Mouse (Mus musculus): ENCODE results near the gene Dtx4. TPM values are rescaled to one million over a fixed set of nuclear protein-coding genes. Genes with fewer than 3 reads are reported as not detected.
A peak's percentile ranks its signal among the peaks of the same experiment; 100 is the strongest.

Dtx4 gene
- total RNA-seq, 1 experiment from 2014 or later = 14.4 TPM

DNA sequence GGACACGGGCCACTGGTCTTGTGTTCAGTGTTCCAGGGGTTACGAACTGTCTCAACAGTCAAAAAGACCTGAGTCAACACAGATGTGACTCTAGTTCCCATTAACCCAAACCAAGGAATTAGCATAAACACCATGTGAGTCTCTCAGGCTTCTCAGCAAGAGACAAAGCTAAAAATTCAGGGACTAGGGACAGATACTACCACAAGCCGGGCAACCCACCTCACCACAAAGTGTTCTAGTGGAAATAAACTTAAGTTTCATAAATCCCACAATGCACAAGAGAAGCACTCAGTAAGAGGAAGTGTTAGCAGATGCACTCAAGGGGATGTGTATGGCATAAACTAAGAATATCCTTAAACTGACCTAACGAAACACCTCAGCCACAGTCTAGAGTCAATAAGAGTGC lies 66.2 kb downstream of the Dtx4 start:
- peak; percentile 92 for ATAC-seq (replicated peaks; ENCODE audit: low read depth, poor library complexity, severe bottlenecking)

DNA sequence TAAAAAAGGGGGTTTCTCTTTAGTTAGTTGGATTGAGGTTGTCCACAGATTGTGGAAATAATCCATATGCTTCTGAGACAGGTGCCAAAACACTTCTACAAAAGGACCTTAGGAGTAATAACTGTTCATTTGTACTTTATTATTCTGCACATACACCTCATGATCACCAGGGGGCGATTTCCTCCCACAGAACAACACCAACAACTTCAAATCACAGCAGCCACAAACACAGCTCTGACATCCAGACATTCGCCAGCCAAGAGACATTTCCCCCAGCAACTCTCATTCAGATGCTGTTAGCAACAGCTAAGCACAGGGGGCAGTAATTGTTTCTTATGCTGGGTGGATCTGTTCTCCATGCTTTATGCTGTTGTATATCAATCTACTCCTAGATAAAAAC lies 68.2 kb downstream of the Dtx4 start:
- ATAC-seq (replicated peaks; ENCODE audit: low read depth, poor library complexity, severe bottlenecking) = peak; percentile 59

GRCm38 (mm10) chr19:12427605-12428004 lies 73.6 kb downstream of the Dtx4 start, which contains the start of gene Pfpl:
Gene Pfpl, plus strand, starts transcription at chr19:12427905.
- no peak for ATAC-seq (replicated peaks; ENCODE audit: low read depth, poor library complexity, severe bottlenecking)

DNA sequence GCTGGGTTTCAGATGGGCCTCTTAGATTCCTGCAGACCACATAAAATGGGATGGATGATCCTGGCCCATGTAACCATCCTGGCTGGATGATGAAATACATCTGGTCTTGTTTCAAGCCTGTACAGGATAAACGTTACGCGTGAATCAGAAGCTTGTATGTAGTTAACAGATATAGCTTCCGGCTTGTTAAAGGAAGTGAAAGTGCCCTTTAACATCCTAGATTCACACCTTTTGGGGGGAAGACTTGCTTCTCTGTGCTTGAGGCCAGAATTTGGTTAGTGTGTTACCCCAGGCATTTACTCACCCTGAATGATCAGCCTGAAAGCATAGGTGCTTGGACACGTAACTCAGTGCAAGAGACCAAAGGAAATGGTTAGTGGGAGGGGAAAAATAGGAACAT lies 74.2 kb downstream of the Dtx4 start:
- ATAC-seq (replicated peaks; ENCODE audit: low read depth, poor library complexity, severe bottlenecking) = peak; percentile 56

- no peak for ATAC-seq (replicated peaks; ENCODE audit: low read depth, poor library complexity, severe bottlenecking)
Measured at GRCm38 (mm10) chr19:12421680-12422079, 79.6 kb downstream of the Dtx4 start.

- ATAC-seq (replicated peaks; ENCODE audit: low read depth, poor library complexity, severe bottlenecking) = no peak
Measured at GRCm38 (mm10) chr19:12420555-12420954, 80.7 kb downstream of the Dtx4 start.

GRCm38 (mm10) chr19:12418312-12418711 lies 82.9 kb downstream of the Dtx4 start:
- ATAC-seq (replicated peaks; ENCODE audit: low read depth, poor library complexity, severe bottlenecking) = no peak

- no peak for ATAC-seq (replicated peaks; ENCODE audit: low read depth, poor library complexity, severe bottlenecking)
Measured at GRCm38 (mm10) chr19:12417361-12417760, 83.9 kb downstream of the Dtx4 start, which contains the start of gene Olfr1441. Gene Olfr1441, plus strand, starts transcription at chr19:12417433.

Other genes with a start within 250 kb of the Dtx4 start
- gene Olfr235, start 240.4 kb downstream of the Dtx4 start, total RNA-seq (2017) = not detected in 2 replicates
- gene Olfr1434, start 221.6 kb downstream of the Dtx4 start, total RNA-seq (2017) = not detected in 2 replicates
- not detected in 2 replicates for gene Olfr1436, start 202.3 kb downstream of the Dtx4 start, total RNA-seq (2017)
- gene Olfr1437, start 176.4 kb downstream of the Dtx4 start, total RNA-seq (2017) = not detected in 2 replicates
- gene Olfr1438-ps1, start 165.5 kb downstream of the Dtx4 start, total RNA-seq (2017) = not detected in 2 replicates
- gene Olfr1440, start 114.2 kb downstream of the Dtx4 start, total RNA-seq (2017) = not detected in 2 replicates
- gene Olfr1441, start 84.0 kb downstream of the Dtx4 start, total RNA-seq (2017) = not detected in 2 replicates
- gene Pfpl, start 73.5 kb downstream of the Dtx4 start, total RNA-seq (2017) = not detected in 2 replicates
- gene Mpeg1, start 40.7 kb downstream of the Dtx4 start, total RNA-seq (2017) = 27.4 and 39.1 TPM in 2 replicates
- 182 and 222 TPM in 2 replicates for gene Fam111a, start 44.3 kb upstream of the Dtx4 start, total RNA-seq (2017)
- not detected in 2 replicates for gene Gm4952, start 98.5 kb upstream of the Dtx4 start, total RNA-seq (2017)
- not detected in 2 replicates for gene Glyat, start 131.9 kb upstream of the Dtx4 start, total RNA-seq (2017)
- not detected in 2 replicates for gene Olfr1442, start 169.0 kb upstream of the Dtx4 start, total RNA-seq (2017)
- gene Olfr1443, start 176.7 kb upstream of the Dtx4 start, total RNA-seq (2017) = not detected in 2 replicates
- not detected in 2 replicates for gene Keg1, start 194.3 kb upstream of the Dtx4 start, total RNA-seq (2017)